Mouse (Mus musculus): ENCODE measurements around the gene Hemk1. TPM values are rescaled to one million over a fixed set of nuclear protein-coding genes. Genes with fewer than 3 reads are reported as not detected.

Hemk1 gene
- polyA plus RNA-seq, 1 experiment from 2014 or later, result 19.2 TPM

GRCm38 (mm10) chr9:107296041-107296440, 42.1 kb downstream of the Hemk1 start:
- 12% methylated on average over 12 of the region's 14 CpGs for WGBS
- H3K9ac ChIP-seq (ENCODE audit: low read depth, low read length), result peak overlapping the region; percentile 52
- ATAC-seq, result 0 out of 2 replicates have a peak, but pooled peaks have one; percentile 33

GRCm38 (mm10) chr9:107296016-107296040, 42.3 kb downstream of the Hemk1 start, which contains the start of gene Cish:
Cish (plus strand) TSS chr9:107296026.
- Histone ChIP-seq H3K27ac (ENCODE audit: low read length) (peak within 1 kb of the TSS; percentile 12; the same call in 1 of the 2 replicates), H3K4me1 (ENCODE audit: control insufficient read depth, insufficient read depth, low read length) (peaks cover 7% of the 10 kb centered on the region; the same call in 1 of the 2 replicates), H3K27me3 (ENCODE audit: control insufficient read depth, insufficient read depth, low read depth, low read length) (peaks cover 6% of the 10 kb centered on the region; the same call in 1 of the 2 replicates), H3K9me3 (replicated peaks; ENCODE audit: control insufficient read depth, low read length, poor library complexity, severe bottlenecking) (no peaks in the 10 kb centered on the region), H3K36me3 (ENCODE audit: control insufficient read depth, insufficient read depth, low read length) (no peaks in the 10 kb centered on the region), H3K9ac (ENCODE audit: low read depth, low read length) (peak within 1 kb of the TSS; percentile 72), H3K4me3 (ENCODE audit: low read depth, low read length) (peak within 1 kb of the TSS; percentile 73), H3K4me2 (ENCODE audit: low read length) (peak within 1 kb of the TSS; percentile 81)
- no peak for ATAC-seq

More at GRCm38 (mm10) chr9:107296041-107296440, 42.1 kb downstream of the Hemk1 start:
- Histone ChIP-seq H3K27ac (ENCODE audit: low read length) (no peak overlapping the region), H3K9me3 (replicated peaks; ENCODE audit: control insufficient read depth, low read length, poor library complexity, severe bottlenecking) (no peaks in the 10 kb centered on the region), H3K4me2 (ENCODE audit: low read length) (peak overlapping the region; percentile 81), H3K36me3 (ENCODE audit: control insufficient read depth, insufficient read depth, low read length) (0 out of 2 replicates have a peak, but pooled peaks cover under 1% of the 10 kb centered on the region), H3K4me1 (ENCODE audit: control insufficient read depth, insufficient read depth, low read length) (peaks cover 7% of the 10 kb centered on the region; the same call in 1 of the 2 replicates), H3K4me3 (ENCODE audit: low read depth, low read length) (peak overlapping the region; percentile 73), H3K27me3 (ENCODE audit: control insufficient read depth, insufficient read depth, low read depth, low read length) (peaks cover 6% of the 10 kb centered on the region; the same call in 1 of the 2 replicates)

- Histone ChIP-seq H3K27me3 (ENCODE audit: control insufficient read depth, insufficient read depth, low read depth, low read length) (peaks cover 6% of the 10 kb centered on the region; the same call in 1 of the 2 replicates), H3K4me3 (ENCODE audit: low read depth, low read length) (no peak overlapping the region), H3K9ac (ENCODE audit: low read depth, low read length) (no peak overlapping the region), H3K4me1 (ENCODE audit: control insufficient read depth, insufficient read depth, low read length) (peaks cover 7% of the 10 kb centered on the region; the same call in 1 of the 2 replicates), H3K9me3 (replicated peaks; ENCODE audit: control insufficient read depth, low read length, poor library complexity, severe bottlenecking) (no peaks in the 10 kb centered on the region), H3K36me3 (ENCODE audit: control insufficient read depth, insufficient read depth, low read length) (no peaks in the 10 kb centered on the region), H3K27ac (ENCODE audit: low read length) (no peak overlapping the region), H3K4me2 (ENCODE audit: low read length) (peak overlapping the region; percentile 81)
- no peak for ATAC-seq
- 79% methylated on average over 4 of the region's 4 CpGs for WGBS
Observed at GRCm38 (mm10) chr9:107295616-107296015, 42.5 kb downstream of the Hemk1 start.

GRCm38 (mm10) chr9:107294249-107294648, 43.9 kb downstream of the Hemk1 start:
- no peaks in the 10 kb centered on the region for H3K9me3 ChIP-seq (replicated peaks; ENCODE audit: control insufficient read depth, low read length, poor library complexity, severe bottlenecking)
- no peak overlapping the region for H3K4me3 ChIP-seq (ENCODE audit: low read depth, low read length)
- H3K27ac ChIP-seq (ENCODE audit: low read length), result no peak overlapping the region
- H3K9ac ChIP-seq (ENCODE audit: low read depth, low read length), result no peak overlapping the region
- peaks cover 6% of the 10 kb centered on the region; the same call in 1 of the 2 replicates for H3K27me3 ChIP-seq (ENCODE audit: control insufficient read depth, insufficient read depth, low read depth, low read length)
- H3K36me3 ChIP-seq (ENCODE audit: control insufficient read depth, insufficient read depth, low read length), result no peaks in the 10 kb centered on the region
- 8% methylated on average over 6 of the region's 6 CpGs for WGBS
- no peak for ATAC-seq
- H3K4me1 ChIP-seq (ENCODE audit: control insufficient read depth, insufficient read depth, low read length), result peaks cover 12% of the 10 kb centered on the region
- H3K4me2 ChIP-seq (ENCODE audit: low read length), result no peak overlapping the region

- 28% methylated on average over 10 of the region's 10 CpGs for WGBS
- Histone ChIP-seq H3K9ac (ENCODE audit: low read depth, low read length) (no peak overlapping the region), H3K9me3 (replicated peaks; ENCODE audit: control insufficient read depth, low read length, poor library complexity, severe bottlenecking) (no peaks in the 10 kb centered on the region), H3K36me3 (ENCODE audit: control insufficient read depth, insufficient read depth, low read length) (no peaks in the 10 kb centered on the region), H3K4me3 (ENCODE audit: low read depth, low read length) (no peak overlapping the region), H3K27ac (ENCODE audit: low read length) (no peak overlapping the region), H3K27me3 (ENCODE audit: control insufficient read depth, insufficient read depth, low read depth, low read length) (peaks cover 14% of the 10 kb centered on the region), H3K4me2 (ENCODE audit: low read length) (no peak overlapping the region), H3K4me1 (ENCODE audit: control insufficient read depth, insufficient read depth, low read length) (peaks cover 8% of the 10 kb centered on the region)
- peak; percentile 27; the same call in 1 of the 2 replicates for ATAC-seq
Observed at GRCm38 (mm10) chr9:107290897-107291296, 47.3 kb downstream of the Hemk1 start.

GRCm38 (mm10) chr9:107289211-107290076, 48.7 kb downstream of the Hemk1 start, which contains the start of gene Mapkapk3:
Mapkapk3 (minus strand) TSS chr9:107289877.
- Histone ChIP-seq H3K4me1 (ENCODE audit: control insufficient read depth, insufficient read depth, low read length) (peaks cover 8% of the 10 kb centered on the region), H3K9me3 (replicated peaks; ENCODE audit: control insufficient read depth, low read length, poor library complexity, severe bottlenecking) (no peaks in the 10 kb centered on the region), H3K36me3 (ENCODE audit: control insufficient read depth, insufficient read depth, low read length) (no peaks in the 10 kb centered on the region), H3K4me2 (ENCODE audit: low read length) (peak within 1 kb of the TSS; percentile 83), H3K27me3 (ENCODE audit: control insufficient read depth, insufficient read depth, low read depth, low read length) (peaks cover 10% of the 10 kb centered on the region), H3K4me3 (ENCODE audit: low read depth, low read length) (peak within 1 kb of the TSS; percentile 39), H3K27ac (ENCODE audit: low read length) (no peak within 1 kb of the TSS), H3K9ac (ENCODE audit: low read depth, low read length) (peak within 1 kb of the TSS; percentile 58)
- WGBS, result 3% methylated on average over 49 of the region's 49 CpGs
- peak; percentile 47; the same call in 1 of the 2 replicates for ATAC-seq

GRCm38 (mm10) chr9:107288711-107289110, 49.4 kb downstream of the Hemk1 start:
- Histone ChIP-seq H3K4me2 (ENCODE audit: low read length) (peak overlapping the region; percentile 83), H3K9me3 (replicated peaks; ENCODE audit: control insufficient read depth, low read length, poor library complexity, severe bottlenecking) (no peaks in the 10 kb centered on the region), H3K9ac (ENCODE audit: low read depth, low read length) (no peak overlapping the region), H3K4me3 (ENCODE audit: low read depth, low read length) (peak overlapping the region; percentile 39), H3K27ac (ENCODE audit: low read length) (no peak overlapping the region), H3K36me3 (ENCODE audit: control insufficient read depth, insufficient read depth, low read length) (no peaks in the 10 kb centered on the region), H3K4me1 (ENCODE audit: control insufficient read depth, insufficient read depth, low read length) (peaks cover 8% of the 10 kb centered on the region), H3K27me3 (ENCODE audit: control insufficient read depth, insufficient read depth, low read depth, low read length) (peaks cover 10% of the 10 kb centered on the region)
- no peak for ATAC-seq
- 36% methylated on average over 8 of the region's 8 CpGs for WGBS

GRCm38 (mm10) chr9:107288105-107288650, 50.0 kb downstream of the Hemk1 start:
- H3K27ac ChIP-seq (ENCODE audit: low read length), result no peak overlapping the region
- peaks cover 10% of the 10 kb centered on the region for H3K27me3 ChIP-seq (ENCODE audit: control insufficient read depth, insufficient read depth, low read depth, low read length)
- H3K36me3 ChIP-seq (ENCODE audit: control insufficient read depth, insufficient read depth, low read length), result no peaks in the 10 kb centered on the region
- WGBS, result 96% methylated on average over 14 of the region's 14 CpGs
- no peak overlapping the region for H3K9ac ChIP-seq (ENCODE audit: low read depth, low read length)
- H3K4me2 ChIP-seq (ENCODE audit: low read length), result no peak overlapping the region
- no peaks in the 10 kb centered on the region for H3K9me3 ChIP-seq (replicated peaks; ENCODE audit: control insufficient read depth, low read length, poor library complexity, severe bottlenecking)
- peaks cover 8% of the 10 kb centered on the region for H3K4me1 ChIP-seq (ENCODE audit: control insufficient read depth, insufficient read depth, low read length)
- no peak for ATAC-seq
- no peak overlapping the region for H3K4me3 ChIP-seq (ENCODE audit: low read depth, low read length)

- Histone ChIP-seq H3K4me1 (ENCODE audit: control insufficient read depth, insufficient read depth, low read length) (peaks cover 8% of the 10 kb centered on the region), H3K36me3 (ENCODE audit: control insufficient read depth, insufficient read depth, low read length) (no peaks in the 10 kb centered on the region), H3K9me3 (replicated peaks; ENCODE audit: control insufficient read depth, low read length, poor library complexity, severe bottlenecking) (no peaks in the 10 kb centered on the region), H3K4me2 (ENCODE audit: low read length) (no peak overlapping the region), H3K27me3 (ENCODE audit: control insufficient read depth, insufficient read depth, low read depth, low read length) (peaks cover 9% of the 10 kb centered on the region), H3K9ac (ENCODE audit: low read depth, low read length) (no peak overlapping the region), H3K4me3 (ENCODE audit: low read depth, low read length) (no peak overlapping the region), H3K27ac (ENCODE audit: low read length) (no peak overlapping the region)
- no peak for ATAC-seq
- WGBS, result 73% methylated on average over 2 of the region's 2 CpGs
Observed at GRCm38 (mm10) chr9:107287294-107287693, 50.9 kb downstream of the Hemk1 start.

Data from midbrain, embryonic 16.5 days (tissue).